Mouse (Mus musculus) lung, embryonic 14.5 days (tissue): ENCODE measurements around the gene Arhgap24. TPM values are rescaled to one million over a fixed set of nuclear protein-coding genes. Genes with fewer than 3 reads are reported as not detected.

ENCODE experiments used
- ATAC-seq: fragments of 200-750 bp; cut with Nextera tagmentation; 2 replicates; pipeline ENCODE4 v1.8.0; 2017; ENCODE audit warnings: mild to moderate bottlenecking, moderate TSS enrichment, moderate library complexity; ENCODE audit not compliant: insufficient read depth
- DNase-seq: peaks from one replicate; pipeline ENCODE4 v3.0.0-alpha.2; 2015
- H3K27ac ChIP-seq: fragments of 300-500 bp; sonication (generic); 2 replicates; pipeline ENCODE4 v1.5.1; 2014; ENCODE audit warnings: low read depth, mild to moderate bottlenecking, moderate library complexity
- H3K27me3 ChIP-seq: fragments of 300-500 bp; sonication (generic); 2 replicates; pipeline ENCODE4 v1.6.1; 2014; ENCODE audit warnings: low read length, control low read depth; ENCODE audit not compliant: insufficient read depth
- H3K36me3 ChIP-seq: fragments of 300-500 bp; sonication (generic); 2 replicates; pipeline ENCODE4 v1.6.1; 2014; ENCODE audit warnings: control low read depth; ENCODE audit not compliant: insufficient read depth
- H3K4me1 ChIP-seq: fragments of 300-500 bp; sonication (generic); 2 replicates; pipeline ENCODE4 v1.6.1; 2014; ENCODE audit warnings: antibody characterized with exemption, control low read depth; ENCODE audit not compliant: insufficient read depth
- H3K4me2 ChIP-seq: fragments of 300-500 bp; sonication (generic); 2 replicates; pipeline ENCODE4 v1.6.1; 2014; ENCODE audit warnings: mild to moderate bottlenecking
- H3K4me3 ChIP-seq: fragments of 300-500 bp; sonication (generic); 2 replicates; pipeline ENCODE4 v1.5.1; 2014; ENCODE audit warnings: low read depth, low read length
- H3K9ac ChIP-seq: fragments of 300-500 bp; sonication (generic); 2 replicates; pipeline ENCODE4 v1.6.1; 2014
- H3K9me3 ChIP-seq: fragments of 300-500 bp; sonication (generic); 2 replicates; pipeline ENCODE4 v1.6.1; 2016; ENCODE audit warnings: low read depth, low read length, control low read depth
- CTCF ChIP-seq: IDR thresholded peaks from 2 replicates; pipeline ENCODE4 v1.5.1; 2016; ENCODE audit warnings: antibody characterized with exemption, low read depth
- WGBS: fragments of 180-500 bp; shearing (Covaris S2); extraction: QIAGEN DNeasy Blood & Tissue Kit; methylation state at CpG from one replicate; pipeline ENCODE4 v1.1.7; 2014; 5-methylcytosine and 5-hydroxymethylcytosine counted together
- polyA plus RNA-seq: library from polyadenylated mRNA; unstranded; fragments of >200 nt; fragmentation: Nextera tagmentation; extraction: Ambion mirVana; gene quantifications from 2 replicates; pipeline ENCODE4 v1.2.1, GENCODE M21; 2014

Arhgap24 gene
- polyA plus RNA-seq, 1 experiment from 2014 or later, result 26.2 TPM

GRCm38 (mm10) chr5:102498747-102499146, 17.6 kb downstream of the Arhgap24 start:
- TF ChIP-seq CTCF, result no peak
- no peak overlapping the region for H3K4me3 ChIP-seq
- H3K9ac ChIP-seq, result no peak overlapping the region
- no peak overlapping the region for H3K27ac ChIP-seq
- no peaks in the 10 kb centered on the region for H3K27me3 ChIP-seq
- H3K9me3 ChIP-seq, result no peaks in the 10 kb centered on the region
- no peak for DNase-seq
- 0 out of 2 replicates have a peak, but pooled peaks cover 2% of the 10 kb centered on the region for H3K4me1 ChIP-seq
- no peak for ATAC-seq
- 85% methylated on average over 5 of the region's 5 CpGs for WGBS
- no peaks in the 10 kb centered on the region for H3K36me3 ChIP-seq
- no peak overlapping the region for H3K4me2 ChIP-seq

- no peak overlapping the region for H3K4me2 ChIP-seq
- H3K9me3 ChIP-seq, result no peaks in the 10 kb centered on the region
- 71% methylated on average over 2 of the region's 2 CpGs for WGBS
- no peak overlapping the region for H3K27ac ChIP-seq
- no peaks in the 10 kb centered on the region for H3K36me3 ChIP-seq
- no peak for TF ChIP-seq CTCF
- no peak overlapping the region for H3K9ac ChIP-seq
- DNase-seq, result no peak
- no peak overlapping the region for H3K4me3 ChIP-seq
- ATAC-seq, result no peak
- no peaks in the 10 kb centered on the region for H3K4me1 ChIP-seq
- no peaks in the 10 kb centered on the region for H3K27me3 ChIP-seq
Observed at GRCm38 (mm10) chr5:102502333-102502732, 21.1 kb downstream of the Arhgap24 start.

DNA sequence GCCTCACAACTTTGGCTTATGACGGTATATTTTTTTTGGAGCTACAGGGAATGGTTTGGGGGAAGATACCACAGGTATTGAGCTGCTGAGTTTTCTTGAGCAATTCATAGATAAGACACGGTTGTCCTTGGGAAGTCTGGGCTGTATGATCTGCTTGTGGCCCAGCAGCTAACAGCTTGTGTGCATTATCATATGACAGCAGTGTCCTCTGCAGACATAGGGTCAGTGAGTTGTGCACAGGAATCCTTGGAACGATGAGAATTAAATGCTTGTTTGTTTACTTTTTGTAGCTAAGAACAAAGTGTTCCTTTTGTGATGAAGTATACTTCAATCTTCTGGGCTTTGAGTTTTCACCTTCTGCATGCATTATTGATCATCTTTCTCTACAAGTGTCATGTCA, 21.9 kb downstream of the Arhgap24 start:
- no peak overlapping the region for H3K4me3 ChIP-seq
- no peak for TF ChIP-seq CTCF
- H3K9me3 ChIP-seq, result no peaks in the 10 kb centered on the region
- no peak overlapping the region for H3K27ac ChIP-seq
- WGBS, result 55% methylated on average over 3 of the region's 3 CpGs
- H3K27me3 ChIP-seq, result no peaks in the 10 kb centered on the region
- no peaks in the 10 kb centered on the region for H3K4me1 ChIP-seq
- no peak overlapping the region for H3K9ac ChIP-seq
- no peak overlapping the region for H3K4me2 ChIP-seq
- ATAC-seq (no peak), DNase-seq (no peak)
- H3K36me3 ChIP-seq, result no peaks in the 10 kb centered on the region

- H3K4me1 ChIP-seq, result no peaks in the 10 kb centered on the region
- no peak overlapping the region for H3K27ac ChIP-seq
- H3K36me3 ChIP-seq, result no peaks in the 10 kb centered on the region
- no peak overlapping the region for H3K4me3 ChIP-seq
- H3K27me3 ChIP-seq, result no peaks in the 10 kb centered on the region
- H3K9ac ChIP-seq, result no peak overlapping the region
- H3K4me2 ChIP-seq, result no peak overlapping the region
- ATAC-seq, result no peak
- no peak for DNase-seq
- no peak for TF ChIP-seq CTCF
- 83% methylated on average over 2 of the region's 2 CpGs for WGBS
- H3K9me3 ChIP-seq, result no peaks in the 10 kb centered on the region
Observed at GRCm38 (mm10) chr5:102503868-102504267, 22.7 kb downstream of the Arhgap24 start.

DNA sequence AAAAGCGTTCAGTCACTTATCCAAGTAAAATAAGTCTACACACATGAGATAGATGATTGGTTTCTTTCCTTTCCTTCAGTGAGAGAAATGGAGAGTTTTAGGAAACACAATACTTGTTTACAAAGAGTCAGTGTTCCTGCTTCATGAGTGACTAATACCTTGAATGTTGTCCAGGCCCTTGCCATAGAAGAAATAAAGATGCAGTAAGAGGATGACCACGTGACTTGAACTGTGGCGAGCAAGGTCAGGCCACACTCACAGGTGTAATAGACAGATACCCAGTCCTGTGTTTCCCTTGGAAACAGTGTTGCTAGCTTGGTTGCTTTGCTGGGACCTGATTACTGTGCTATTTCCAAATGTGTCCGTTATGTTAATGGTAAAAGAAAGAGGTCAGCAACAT, 23.4 kb downstream of the Arhgap24 start:
- no peak for ATAC-seq
- no peak overlapping the region for H3K4me2 ChIP-seq
- no peaks in the 10 kb centered on the region for H3K27me3 ChIP-seq
- H3K4me1 ChIP-seq, result no peaks in the 10 kb centered on the region
- H3K27ac ChIP-seq, result no peak overlapping the region
- no peak for DNase-seq
- H3K9ac ChIP-seq, result no peak overlapping the region
- H3K4me3 ChIP-seq, result no peak overlapping the region
- H3K9me3 ChIP-seq, result no peaks in the 10 kb centered on the region
- no peaks in the 10 kb centered on the region for H3K36me3 ChIP-seq
- no peak for TF ChIP-seq CTCF
- WGBS, result 84% methylated on average over 4 of the region's 4 CpGs

DNA sequence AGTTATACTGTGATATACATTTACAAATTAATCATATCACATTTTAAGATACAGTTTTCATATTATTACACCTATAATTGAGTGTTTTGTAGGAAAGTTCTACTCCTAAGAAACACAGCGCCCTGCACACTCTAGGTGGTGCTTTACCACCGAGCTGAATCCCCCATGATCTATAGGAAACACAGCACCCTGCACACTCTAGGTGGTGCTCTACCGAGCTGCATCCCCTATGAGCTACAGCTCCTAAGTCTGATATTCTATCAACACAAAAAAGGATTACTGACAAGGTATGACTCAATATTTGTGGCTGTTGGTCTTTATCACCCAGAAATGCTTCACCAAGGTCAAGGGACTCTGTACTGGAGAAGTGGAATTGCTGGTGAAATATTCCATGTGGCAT, 27.0 kb downstream of the Arhgap24 start:
- 70% methylated on average over 3 of the region's 3 CpGs for WGBS
- DNase-seq (no peak), ATAC-seq (no peak)
- Histone ChIP-seq H3K27me3 (no peaks in the 10 kb centered on the region), H3K27ac (no peak overlapping the region), H3K36me3 (no peaks in the 10 kb centered on the region), H3K9me3 (no peaks in the 10 kb centered on the region), H3K9ac (no peak overlapping the region), H3K4me3 (no peak overlapping the region), H3K4me2 (no peak overlapping the region), H3K4me1 (no peaks in the 10 kb centered on the region)
- TF ChIP-seq CTCF, result 0 out of 2 replicates have a peak, but pooled peaks have one; percentile 3

DNA sequence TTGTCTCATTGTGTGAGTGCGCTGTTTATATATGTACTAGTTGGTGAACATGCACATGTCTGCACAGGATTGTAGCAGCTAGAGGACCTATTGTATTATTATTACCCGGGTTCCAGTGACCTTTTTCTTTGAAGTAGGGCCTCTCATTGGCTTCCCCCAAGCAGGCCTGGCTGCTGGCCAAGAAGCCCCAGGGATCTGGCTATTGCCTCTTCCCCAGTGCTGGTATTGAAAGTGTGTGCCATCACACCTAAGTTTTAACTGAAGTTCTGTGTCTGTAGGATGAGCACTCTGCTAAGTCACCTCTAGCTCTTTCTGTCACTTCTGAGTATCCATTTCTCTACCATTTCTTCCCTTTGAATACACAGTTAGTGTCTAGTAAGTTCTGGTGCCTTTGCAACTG, 28.2 kb downstream of the Arhgap24 start:
- 52% methylated on average over 2 of the region's 2 CpGs for WGBS
- Histone ChIP-seq H3K9me3 (no peaks in the 10 kb centered on the region), H3K4me2 (no peak overlapping the region), H3K4me1 (no peaks in the 10 kb centered on the region), H3K9ac (no peak overlapping the region), H3K27ac (no peak overlapping the region), H3K36me3 (no peaks in the 10 kb centered on the region), H3K27me3 (no peaks in the 10 kb centered on the region), H3K4me3 (no peak overlapping the region)
- TF ChIP-seq CTCF, result no peak
- DNase-seq, result peak; percentile 39
- ATAC-seq, result no peak

GRCm38 (mm10) chr5:102511651-102512050, 30.5 kb downstream of the Arhgap24 start:
- no peaks in the 10 kb centered on the region for H3K4me1 ChIP-seq
- H3K27me3 ChIP-seq, result no peaks in the 10 kb centered on the region
- 73% methylated on average over 4 of the region's 4 CpGs for WGBS
- H3K9me3 ChIP-seq, result no peaks in the 10 kb centered on the region
- H3K27ac ChIP-seq, result no peak overlapping the region
- no peak overlapping the region for H3K9ac ChIP-seq
- TF ChIP-seq CTCF, result no peak
- no peaks in the 10 kb centered on the region for H3K36me3 ChIP-seq
- DNase-seq (no peak), ATAC-seq (no peak)
- no peak overlapping the region for H3K4me3 ChIP-seq
- no peak overlapping the region for H3K4me2 ChIP-seq
